Mouse (Mus musculus): ENCODE measurements around the gene Irf2bp1.

Irf2bp1 gene

DNA sequence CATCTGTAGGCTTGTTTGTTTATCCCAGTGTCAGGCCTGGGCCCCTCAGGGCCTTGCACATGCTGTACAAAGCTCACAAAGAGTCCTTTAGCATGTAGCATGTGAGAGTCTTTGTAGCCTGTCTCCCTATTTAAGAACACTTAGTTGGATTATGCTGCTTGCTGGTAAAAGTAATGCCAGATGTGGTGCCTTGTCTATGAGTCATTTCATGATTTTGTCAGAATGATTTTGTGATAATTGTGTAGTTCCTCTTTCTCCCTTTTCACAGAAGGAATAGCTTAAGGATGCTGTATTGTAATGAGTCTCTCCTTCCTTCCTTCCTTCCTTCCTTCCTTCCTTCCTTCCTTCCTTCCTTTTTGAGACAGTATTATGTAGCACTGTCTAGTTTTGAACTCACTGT, 24.2 kb downstream of the Irf2bp1 start:
- no peak for DNase-seq (ENCODE audit: low read depth, low spot score)

DNA sequence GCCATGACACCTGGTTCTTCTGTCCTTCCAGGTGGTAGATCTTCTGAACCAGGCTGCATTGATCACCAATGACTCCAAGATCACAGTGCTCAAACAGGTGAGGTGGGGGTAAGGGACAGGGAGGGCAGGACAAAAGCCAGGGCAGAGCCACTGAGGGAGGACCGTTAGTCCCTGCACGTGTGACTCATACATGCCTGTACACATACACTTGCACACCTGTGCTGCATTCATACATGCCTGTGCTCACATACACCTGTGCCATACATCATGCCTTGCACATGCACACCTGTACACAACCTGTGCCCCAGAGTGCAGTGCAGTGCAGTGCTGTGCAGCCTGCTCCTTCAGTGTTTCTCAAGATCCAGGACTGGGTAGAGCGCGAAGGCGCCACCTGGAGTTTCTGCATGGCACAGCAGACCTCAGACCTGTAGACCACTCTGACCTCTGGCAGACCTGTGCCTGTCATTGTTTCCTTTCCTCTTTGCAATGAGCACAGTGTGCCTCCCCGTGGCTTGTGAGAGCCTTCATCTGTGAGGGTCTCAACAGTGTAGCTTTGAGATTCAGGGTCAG, 25.3 kb downstream of the Irf2bp1 start:
- peak; percentile 74 for DNase-seq (ENCODE audit: low read depth, low spot score)

GRCm38 (mm10) chr7:19031641-19032040, 27.8 kb downstream of the Irf2bp1 start:
- no peak for DNase-seq (ENCODE audit: low read depth, low spot score)

GRCm38 (mm10) chr7:19044616-19045015, 40.8 kb downstream of the Irf2bp1 start:
- no peak for DNase-seq (ENCODE audit: low read depth, low spot score)

- DNase-seq (ENCODE audit: low read depth, low spot score): no peak
Measured at GRCm38 (mm10) chr7:19046286-19047069, 42.6 kb downstream of the Irf2bp1 start.

- DNase-seq (ENCODE audit: low read depth, low spot score): no peak
Measured at GRCm38 (mm10) chr7:19048006-19048527, 44.2 kb downstream of the Irf2bp1 start.

DNA sequence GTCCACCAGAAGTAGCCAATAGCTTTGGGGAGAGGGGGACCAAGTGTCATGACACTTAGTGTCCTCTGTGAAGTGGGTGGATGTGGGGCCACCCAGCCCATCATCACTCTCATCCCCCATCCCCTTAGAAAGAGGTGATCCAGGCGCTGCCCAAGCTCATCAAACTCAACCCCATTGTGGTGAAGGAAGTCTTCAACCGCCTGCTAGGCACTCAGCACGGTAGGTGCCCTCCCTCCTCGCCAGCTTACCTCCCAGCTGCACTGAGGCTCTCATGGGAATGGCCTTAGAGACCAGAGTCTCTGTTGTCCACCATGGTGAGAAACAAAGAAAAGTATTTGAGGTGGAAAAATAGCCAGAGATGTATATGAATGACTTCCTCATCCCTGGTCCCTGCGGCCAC, 45.4 kb downstream of the Irf2bp1 start:
- DNase-seq (ENCODE audit: low read depth, low spot score): no peak

DNA sequence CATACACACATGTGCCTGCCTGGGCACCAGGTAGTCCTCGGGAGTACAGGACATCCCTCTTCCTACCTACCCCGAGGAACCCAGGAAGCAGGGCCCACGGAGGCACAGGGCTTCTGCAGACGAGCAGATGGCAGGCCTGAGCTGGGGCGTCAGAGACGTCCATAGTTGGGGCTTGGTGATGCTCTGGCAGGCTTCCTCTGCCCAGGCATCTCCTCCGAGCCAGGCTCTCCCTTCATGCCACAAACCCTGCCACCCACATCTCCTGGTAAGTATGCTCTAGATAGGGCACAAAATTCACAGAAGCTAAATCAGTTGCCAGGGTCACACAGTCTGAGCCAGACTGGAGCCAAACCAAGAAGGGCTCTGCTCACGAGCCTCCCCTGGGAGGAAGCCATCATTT, 46.3 kb downstream of the Irf2bp1 start:
- DNase-seq (ENCODE audit: low read depth, low spot score): no peak

DNA sequence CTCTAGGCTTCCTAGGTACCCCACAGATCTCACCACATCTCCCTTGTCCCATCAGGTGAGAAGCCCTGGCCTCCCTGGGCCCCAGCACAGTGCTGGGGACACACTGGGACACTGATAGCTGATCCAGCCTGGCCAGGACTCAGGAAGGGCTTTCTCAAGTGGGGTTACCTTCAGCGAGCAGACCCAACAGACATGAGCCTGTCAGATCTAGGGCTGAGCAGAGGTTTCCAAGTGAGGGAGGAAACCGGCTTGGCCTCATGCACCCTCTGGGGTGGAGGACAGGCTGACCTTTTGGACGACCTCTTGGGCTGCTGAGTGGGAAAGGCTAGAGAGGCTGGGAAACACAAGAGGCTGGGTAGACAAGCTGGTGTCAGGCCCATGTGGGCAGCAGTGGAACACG, 47.3 kb downstream of the Irf2bp1 start:
- DNase-seq (ENCODE audit: low read depth, low spot score): no peak

- DNase-seq (ENCODE audit: low read depth, low spot score): no peak
Measured at GRCm38 (mm10) chr7:19052345-19053135, 48.7 kb downstream of the Irf2bp1 start.

DNA sequence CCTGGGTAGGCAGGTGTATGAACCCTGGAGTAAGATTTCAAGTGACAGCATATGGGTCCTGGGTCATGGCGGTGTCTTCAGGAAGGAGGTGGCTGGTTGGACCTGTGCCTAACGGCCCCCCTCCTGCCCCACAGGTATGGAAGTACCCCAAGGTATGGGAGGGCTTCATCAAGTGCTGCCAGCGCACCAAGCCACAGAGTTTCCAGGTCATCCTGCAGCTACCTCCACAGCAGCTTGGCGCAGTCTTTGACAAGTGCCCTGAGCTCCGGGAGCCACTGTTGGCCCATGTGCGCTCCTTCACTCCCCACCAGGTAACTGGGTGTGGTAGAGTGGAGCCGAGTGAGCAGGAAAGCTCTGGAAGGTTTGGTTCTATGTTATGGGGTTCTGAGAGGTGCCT, 49.3 kb downstream of the Irf2bp1 start:
- DNase-seq (ENCODE audit: low read depth, low spot score): no peak

DNA sequence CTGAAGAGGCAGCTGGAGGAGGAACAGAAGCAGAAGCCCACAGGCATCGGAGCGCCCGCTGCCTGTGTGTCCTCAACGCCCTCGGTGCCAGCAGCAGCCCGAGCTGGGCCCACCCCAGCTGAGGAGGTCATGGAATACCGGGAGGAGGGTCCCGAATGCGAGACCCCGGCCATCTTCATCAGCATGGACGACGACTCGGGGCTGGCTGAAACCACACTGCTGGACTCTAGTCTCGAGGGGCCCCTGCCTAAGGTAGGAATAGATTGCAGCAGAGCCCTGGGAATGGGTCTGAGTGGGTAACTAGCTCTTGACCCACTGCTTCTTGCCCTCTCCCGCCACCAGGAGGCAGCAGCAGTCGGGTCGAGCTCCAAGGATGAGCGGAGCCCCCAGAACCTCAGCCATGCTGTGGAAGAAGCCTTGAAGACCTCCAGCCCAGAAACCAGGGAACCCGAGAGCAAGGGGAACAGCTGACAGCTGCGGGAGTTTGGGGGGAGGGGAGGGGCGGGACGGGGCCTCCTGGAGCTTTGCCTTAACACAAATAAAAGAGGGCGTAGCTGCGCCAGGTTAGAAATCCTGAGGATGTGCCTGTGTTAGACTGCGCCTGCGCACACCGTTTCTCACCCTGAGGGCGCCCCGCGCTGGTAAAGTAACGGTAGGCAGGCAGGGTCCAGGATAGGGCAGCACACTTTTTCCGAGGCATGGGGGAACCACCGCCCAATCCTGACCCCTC, 50.4 kb downstream of the Irf2bp1 start, which contains the start of gene Rsph6a:
TSS of gene Rsph6a (plus strand) at position 644 of the 730 bp plus-strand sequence.
- DNase-seq (ENCODE audit: low read depth, low spot score): peak; percentile 28

DNA sequence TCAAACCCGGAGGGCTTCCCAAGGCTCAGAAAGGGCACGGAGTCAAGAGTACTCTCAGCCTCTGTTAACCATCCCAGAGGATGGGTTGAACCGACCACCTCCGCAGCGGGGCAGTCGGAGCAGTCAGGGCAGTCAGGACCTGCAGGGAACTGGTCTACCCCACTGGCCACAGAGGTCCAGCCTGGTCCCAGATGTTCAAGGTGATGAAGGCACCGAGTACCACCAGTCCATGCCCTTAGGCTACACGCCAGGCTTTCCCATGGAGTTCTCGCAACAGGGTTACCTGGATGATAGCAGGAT, 50.9 kb downstream of the Irf2bp1 start:
- DNase-seq (ENCODE audit: low read depth, low spot score): no peak

DNA sequence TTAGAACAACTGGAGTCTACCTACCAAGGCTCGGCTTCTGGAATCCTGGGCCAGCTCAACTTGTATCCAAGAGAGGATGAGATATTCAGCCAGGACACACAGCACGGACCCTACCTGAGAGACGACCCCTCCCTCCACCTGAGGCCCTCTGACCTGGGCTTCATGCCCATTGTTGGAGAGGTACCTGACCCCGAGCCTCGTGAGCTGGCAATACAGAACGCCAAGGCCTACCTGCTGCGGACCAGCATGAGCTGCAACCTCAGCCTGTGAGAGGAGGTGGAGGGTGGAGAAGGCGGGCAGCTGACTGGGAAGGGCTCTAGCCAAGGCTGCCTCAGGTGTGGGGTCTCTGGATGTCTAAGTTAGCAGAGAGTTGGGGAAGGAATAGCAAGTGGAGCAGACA, 51.3 kb downstream of the Irf2bp1 start:
- DNase-seq (ENCODE audit: low read depth, low spot score): no peak
